9 mouse cellular contexts compared by ENCODE assay signal in the genomic region with DNA sequence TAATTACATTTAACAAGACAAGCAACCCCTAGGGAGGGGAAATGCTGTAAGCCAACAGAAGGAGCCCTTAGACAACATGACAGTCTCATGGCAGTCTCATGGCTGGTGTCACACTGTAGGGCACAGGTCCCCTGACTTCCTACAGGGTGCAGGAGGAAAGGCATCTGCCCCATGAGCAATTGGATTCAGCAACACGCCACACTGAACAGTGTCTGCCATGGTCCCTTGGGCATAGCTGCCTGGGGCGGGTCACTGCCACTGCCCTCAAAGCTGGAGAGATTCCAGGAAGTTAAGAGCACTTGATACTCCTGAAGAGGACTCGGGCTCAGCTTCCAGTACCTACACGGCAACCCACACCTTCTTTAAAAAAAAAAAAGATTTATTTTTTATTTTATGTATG. TPM values are rescaled to one million over a fixed set of nuclear protein-coding genes. Genes with fewer than 3 reads are reported as not detected.
DNase-seq lines count a peak whose midpoint lies in the region; ATAC-seq and TF ChIP-seq lines count a peak whose summit lies in the region.
"Had no signal": no experiment of that assay in that cellular context is flagged by ENCODE, and none has a peak within 500 bp of the region (broad histone marks: within the 10 kb centered on the region; RNA-seq: fewer than 3 reads in every experiment).

No protein-coding gene starts in this region.

- no peak for TF ChIP-seq RAD21 in MEL (IDR thresholded peaks at IDR 0.05; ENCODE audit: low read depth, low read length)

- TF ChIP-seq CTCF in gastrocnemius, adult 2 months (IDR thresholded peaks at IDR 0.05) = no peak
- no peak for TF ChIP-seq CTCF in MEL (IDR thresholded peaks at IDR 0.05 in 2 of 3, conservative IDR thresholded peaks at IDR 0.05 in 1 of 3; ENCODE audit: control insufficient read depth in 1 of 3, insufficient read depth in 1 of 3, low read depth in 2 of 3, low read length in 3 of 3, poor library complexity in 1 of 3, severe bottlenecking in 1 of 3)

- no peaks in the 10 kb centered on the region for H3K27me3 ChIP-seq in MEL (ENCODE audit: control insufficient read depth in 1 of 2, insufficient read depth in 2 of 2, low read length in 2 of 2)
- H3K27me3 ChIP-seq in kidney, embryonic 14.5 days (ENCODE audit: control insufficient read depth, insufficient read depth, low read length) = no peaks in the 10 kb centered on the region
- H3K27me3 ChIP-seq in midbrain, embryonic 12.5 days = no peaks in the 10 kb centered on the region

- peak overlapping the region; percentile 24; the same call in 1 of the 2 replicates for H3K27ac ChIP-seq in gastrocnemius, adult 2 months
- H3K27ac ChIP-seq in MEL (ENCODE audit: control insufficient read depth, low read depth, low read length) = no peak overlapping the region
- no peak overlapping the region for H3K27ac ChIP-seq in kidney, embryonic 14.5 days (ENCODE audit: low read depth, low read length)
- H3K27ac ChIP-seq in midbrain, embryonic 12.5 days (replicated peaks) = peak overlapping the region; percentile 43; the same call in 1 of the 2 replicates

- no peaks in the 10 kb centered on the region for H3K9me3 ChIP-seq in MEL (replicated peaks; ENCODE audit: insufficient read depth, low read length)
- H3K9me3 ChIP-seq in kidney, embryonic 14.5 days (ENCODE audit: control insufficient read depth, low read length) = no peaks in the 10 kb centered on the region
- no peaks in the 10 kb centered on the region for H3K9me3 ChIP-seq in midbrain, embryonic 12.5 days

- TF ChIP-seq EP300 in MEL (IDR thresholded peaks at IDR 0.05; ENCODE audit: low read depth in 1 of 2, low read length in 2 of 2) = no peak

- H3K4me1 ChIP-seq in MEL (ENCODE audit: control insufficient read depth in 1 of 2, insufficient read depth in 2 of 2, low read length in 2 of 2) = peaks cover 19 to 43% of the 10 kb centered on the region in 2 experiments
- peaks cover 22% of the 10 kb centered on the region for H3K4me1 ChIP-seq in kidney, embryonic 14.5 days (ENCODE audit: control insufficient read depth, insufficient read depth, low read length)
- H3K4me1 ChIP-seq in midbrain, embryonic 12.5 days = peaks cover 26% of the 10 kb centered on the region

- H3K79me2 ChIP-seq in MEL (ENCODE audit: control insufficient read depth, insufficient read depth, low read length, poor library complexity) = peaks cover 28% of the 10 kb centered on the region

- WGBS in kidney, embryonic 14.5 days = 39% methylated on average over 4 of the region's 4 CpGs
- 74% methylated on average over 4 of the region's 4 CpGs for WGBS in midbrain, embryonic 12.5 days

- peaks cover 0 to 38% of the 10 kb centered on the region in 2 experiments; a peak in 2 of 4 replicates for H3K36me3 ChIP-seq in MEL (ENCODE audit: control insufficient read depth in 1 of 2, insufficient read depth in 2 of 2, low read length in 2 of 2)
- H3K36me3 ChIP-seq in kidney, embryonic 14.5 days (ENCODE audit: control insufficient read depth, insufficient read depth, low read length) = no peaks in the 10 kb centered on the region
- no peaks in the 10 kb centered on the region for H3K36me3 ChIP-seq in midbrain, embryonic 12.5 days

- no peak for ATAC-seq in kidney, embryonic 14.5 days (ENCODE audit: low FRiP score, low TSS enrichment)
- no peak for ATAC-seq in midbrain, embryonic 12.5 days (ENCODE audit: low FRiP score, low read depth)

- H3K4me3 ChIP-seq in gastrocnemius, adult 2 months = no peak overlapping the region
- no peak overlapping the region for H3K4me3 ChIP-seq in MEL (ENCODE audit: control insufficient read depth in 1 of 2, insufficient read depth in 1 of 2, low read depth in 2 of 2, low read length in 2 of 2)
- no peak overlapping the region for H3K4me3 ChIP-seq in kidney, embryonic 14.5 days (ENCODE audit: low read length)
- H3K4me3 ChIP-seq in midbrain, embryonic 12.5 days = no peak overlapping the region

- no peak for DNase-seq in gastrocnemius, adult 2 months
- no peak for DNase-seq in gastrocnemius, postnatal 25 days
- peak; percentile 23 for DNase-seq in MEL (ENCODE audit: low read depth, low spot score)
- no peak for DNase-seq in layer of hippocampus, adult 9-11 months
- no peak for DNase-seq in layer of hippocampus, adult 11-12 months (ENCODE audit: low spot score)
- DNase-seq in urinary bladder, postnatal 10 days (ENCODE audit: low spot score) = no peak
- DNase-seq: cerebellum, postnatal 14 days had no signal

- H3K9ac ChIP-seq in MEL (ENCODE audit: control insufficient read depth, low read depth, low read length, poor library complexity, severe bottlenecking) = peak overlapping the region; percentile 13; the same call in 1 of the 2 replicates
- H3K9ac ChIP-seq in kidney, embryonic 14.5 days (ENCODE audit: low read depth, low read length) = no peak overlapping the region
- H3K9ac ChIP-seq in midbrain, embryonic 12.5 days (replicated peaks) = no peak overlapping the region

- H3K4me2 ChIP-seq in kidney, embryonic 14.5 days (replicated peaks; ENCODE audit: low read depth, low read length) = peak overlapping the region; percentile 8; the same call in 1 of the 2 replicates
- 0 out of 2 replicates have a peak overlapping the region, but pooled peaks have one; percentile 14 for H3K4me2 ChIP-seq in midbrain, embryonic 12.5 days (replicated peaks)

- intact Hi-C loops in gastrocnemius, adult 2 months (cut with DNase I) = loop anchor here (5.0 kb wide), 1 partner anchor 84 kb away; no protein-coding TSS in a partner anchor

- TF ChIP-seq POLR2A in MEL (IDR thresholded peaks at IDR 0.05; ENCODE audit: control insufficient read depth in 1 of 2, insufficient read depth in 1 of 2, low read depth in 1 of 2, low read length in 2 of 2, poor library complexity in 1 of 2) = no peak

TF ChIP-seq in MEL, 35 proteins besides CTCF, POLR2A, EP300 and RAD21:
- TF ChIP-seq BHLHE40 (IDR thresholded peaks at IDR 0.05; ENCODE audit: borderline replicate concordance, low read depth, low read length) (no peak), MYB (IDR thresholded peaks at IDR 0.05; ENCODE audit: low read depth, low read length) (no peak), TCF12 (IDR thresholded peaks at IDR 0.05; ENCODE audit: low read depth, low read length) (no peak), TAL1 (IDR thresholded peaks at IDR 0.05; ENCODE audit: low read length) (no peak), NRF1 (IDR thresholded peaks at IDR 0.05; ENCODE audit: insufficient read depth, low read depth, low read length, poor library complexity, severe bottlenecking) (no peak), MXI1 (IDR thresholded peaks at IDR 0.05; ENCODE audit: low read depth, low read length) (no peak), POLR2AphosphoS2 (IDR thresholded peaks at IDR 0.05; ENCODE audit: low read length) (no peak), USF1 (IDR thresholded peaks at IDR 0.05; ENCODE audit: low read depth, low read length) (no peak)

RNA-seq across cellular contexts. Expression of a gene that starts 1.9 kb away (rescaled TPM):
- total RNA-seq in gastrocnemius, adult 2 months (2021) = 10 to 100 TPM; 19.4 to 20.1 TPM
- total RNA-seq in gastrocnemius, postnatal 25 days (2021) = 10 to 100 TPM; 15.0 to 16.0 TPM
- total RNA-seq in MEL (2012; rRNA removed) = 11.8 and 12.0 TPM in 2 replicates
- polyA plus RNA-seq in MEL (2012; ENCODE audit: insufficient read depth in 1 of 2, insufficient read length in 2 of 2, low read depth in 1 of 2, low replicate concordance in 2 of 2, missing spikeins in 1 of 2) = 10 to 100 TPM in 1 of 2 experiments, not detected in 1; 24.7 TPM
- 10.9 and 17.0 TPM in 2 replicates for polyA plus RNA-seq in kidney, embryonic 14.5 days (2014; fragmentation: Nextera tagmentation; extraction: Ambion mirVana)
- polyA plus RNA-seq in midbrain, embryonic 12.5 days (2016; fragmentation: Nextera tagmentation; extraction: Ambion mirVana) = 35.4 and 37.1 TPM in 2 replicates

RNA-seq across cellular contexts. Expression of a gene that starts 20.2 kb away (rescaled TPM):
- 1 to 10 TPM; 4.0 to 8.8 TPM for total RNA-seq in gastrocnemius, adult 2 months (2021)
- total RNA-seq in gastrocnemius, postnatal 25 days (2021) = 1 to 10 TPM; 2.7 to 3.8 TPM
- total RNA-seq in MEL (2012; rRNA removed) = 3.3 TPM in 2 replicates
- polyA plus RNA-seq in MEL (2012; ENCODE audit: insufficient read depth in 1 of 2, insufficient read length in 2 of 2, low read depth in 1 of 2, low replicate concordance in 2 of 2, missing spikeins in 1 of 2) = 1 to 10 TPM in 1 of 2 experiments, not detected in 1; 5.8 TPM
- 3.4 and 3.6 TPM in 2 replicates for polyA plus RNA-seq in kidney, embryonic 14.5 days (2014; fragmentation: Nextera tagmentation; extraction: Ambion mirVana)
- 0.97 and 1.2 TPM in 2 replicates for polyA plus RNA-seq in midbrain, embryonic 12.5 days (2016; fragmentation: Nextera tagmentation; extraction: Ambion mirVana)

RNA-seq across cellular contexts. Expression of a gene that starts 40.9 kb away (rescaled TPM):
- total RNA-seq in gastrocnemius, adult 2 months (2021) = 1 to 10 TPM; 3.1 to 3.2 TPM
- total RNA-seq in gastrocnemius, postnatal 25 days (2021) = 1 to 10 TPM; 1.6 to 1.9 TPM
- total RNA-seq in MEL (2012; rRNA removed) = 1.1 TPM in 1 of 2 replicates, not detected in the other
- under 1 TPM in 1 of 2 experiments, not detected in 1; 0.60 TPM for polyA plus RNA-seq in MEL (2012; ENCODE audit: insufficient read depth in 1 of 2, insufficient read length in 2 of 2, low read depth in 1 of 2, low replicate concordance in 2 of 2, missing spikeins in 1 of 2)
- polyA plus RNA-seq in kidney, embryonic 14.5 days (2014; fragmentation: Nextera tagmentation; extraction: Ambion mirVana) = 6.1 and 10.3 TPM in 2 replicates
- 0.72 and 2.4 TPM in 2 replicates for polyA plus RNA-seq in midbrain, embryonic 12.5 days (2016; fragmentation: Nextera tagmentation; extraction: Ambion mirVana)

Comparison
In these comparisons a context has a peak if more than half of its experiments do, and no peak if none do; other contexts are left out.
1. H3K27ac ChIP-seq: peak in gastrocnemius, adult 2 months (single experiment) and midbrain, embryonic 12.5 days (single experiment); none in MEL (single experiment) and kidney, embryonic 14.5 days (single experiment).